Mouse (Mus musculus): ENCODE data around the gene Hsd3b7. TPM values are rescaled to one million over a fixed set of nuclear protein-coding genes. Genes with fewer than 3 reads are reported as not detected.
"Not testable (repeated sequence)": the region's sequence is repeated elsewhere in the genome, so short reads cannot be mapped to it uniquely, and the experiment has no call there.

Gene Hsd3b7
- total RNA-seq, 1 experiment from 2014 or later: 66.2 TPM

DNA sequence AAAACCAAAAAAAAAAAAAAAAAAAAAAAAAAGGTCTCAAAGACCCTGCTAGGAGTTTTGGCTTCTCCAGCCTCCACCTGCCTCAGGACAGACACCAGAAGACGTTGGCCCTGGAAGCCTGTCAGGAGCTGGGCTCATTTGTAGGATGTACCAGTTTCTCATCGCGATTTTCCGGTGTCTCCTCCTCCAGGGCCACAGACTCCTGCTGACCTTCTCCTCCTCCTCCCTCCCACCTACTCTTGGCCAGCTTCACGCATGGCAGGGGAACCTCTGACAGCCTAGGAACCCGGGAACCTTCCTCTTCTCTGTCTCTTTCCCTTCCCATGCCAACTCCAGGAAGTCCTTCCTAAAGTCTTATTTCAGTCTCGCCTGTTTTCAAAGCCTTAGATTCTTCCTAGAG is 16.6 kb downstream of the Hsd3b7 start:
- DNase-seq: no peak

DNA sequence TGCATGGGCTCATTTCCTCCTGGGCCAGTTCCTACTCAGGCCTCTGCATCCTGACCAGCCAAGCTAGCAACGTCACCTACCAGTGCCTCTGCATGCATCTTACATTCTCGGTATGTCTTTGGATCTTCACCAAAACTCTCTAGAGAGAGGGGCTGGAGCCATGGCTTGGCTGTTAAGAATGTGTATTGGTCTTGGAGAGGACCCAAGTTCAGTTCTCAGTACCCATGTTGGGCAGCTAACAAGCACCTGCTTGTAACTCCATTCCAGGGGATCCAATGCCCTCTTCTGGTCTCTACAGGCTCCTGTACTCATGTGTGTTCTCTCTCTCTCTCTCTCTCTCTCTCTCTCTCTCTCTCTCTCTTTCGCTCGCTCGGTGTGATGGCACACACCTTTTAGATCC is 17.4 kb downstream of the Hsd3b7 start:
- no peak for DNase-seq

DNA sequence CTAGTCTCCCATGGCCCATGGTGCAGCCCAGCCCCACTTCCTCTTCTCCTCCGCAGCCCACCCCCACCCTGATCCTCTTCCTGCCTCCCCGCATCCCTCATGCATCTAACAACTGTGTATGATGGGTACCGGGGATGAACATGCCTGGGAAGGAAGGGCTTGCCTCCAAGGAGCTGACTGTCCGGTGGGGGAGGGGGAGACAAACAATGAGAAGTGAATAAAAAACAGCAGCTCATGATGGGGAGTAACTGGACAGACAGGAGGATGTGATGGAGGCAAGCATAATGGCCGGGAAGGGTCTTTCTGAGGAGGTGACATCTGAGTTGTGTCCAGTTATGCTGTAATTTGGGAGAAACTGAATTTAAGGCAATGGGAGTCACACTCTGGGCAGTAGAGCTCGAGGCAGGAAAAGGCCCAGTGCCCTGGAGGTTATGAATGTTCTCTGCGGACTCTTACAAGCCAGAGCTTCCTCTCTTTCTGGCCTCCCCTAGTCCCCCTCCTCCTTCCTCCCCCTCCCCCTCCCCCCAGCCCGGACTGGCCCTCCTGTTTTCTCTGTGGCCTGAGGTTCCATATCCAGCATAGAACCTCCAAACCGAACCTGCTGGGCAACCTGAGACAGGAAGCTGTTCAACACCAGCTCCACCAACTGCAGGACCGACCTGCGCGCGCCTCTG is 20.6 kb downstream of the Hsd3b7 start:
- DNase-seq: no peak

DNA sequence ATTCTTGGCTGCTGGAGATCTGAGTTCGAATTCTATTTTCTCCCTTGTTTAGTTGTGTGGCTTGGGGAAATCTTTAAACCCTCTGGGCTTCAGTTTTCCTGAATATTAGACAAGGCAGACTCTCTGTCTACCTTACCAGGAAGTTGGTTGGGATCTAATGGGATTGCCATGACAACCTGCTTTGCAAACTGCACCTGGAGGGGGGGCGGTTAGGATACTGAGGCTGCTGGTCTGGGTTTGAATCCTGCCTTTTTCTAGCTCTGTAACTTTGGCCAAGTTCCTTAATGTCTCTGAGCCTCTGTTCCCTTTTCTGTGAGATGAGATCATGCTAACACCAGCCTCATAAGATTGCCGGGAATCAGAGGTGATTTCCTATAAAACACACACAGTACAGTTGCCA is 22.1 kb downstream of the Hsd3b7 start:
- DNase-seq: no peak

DNA sequence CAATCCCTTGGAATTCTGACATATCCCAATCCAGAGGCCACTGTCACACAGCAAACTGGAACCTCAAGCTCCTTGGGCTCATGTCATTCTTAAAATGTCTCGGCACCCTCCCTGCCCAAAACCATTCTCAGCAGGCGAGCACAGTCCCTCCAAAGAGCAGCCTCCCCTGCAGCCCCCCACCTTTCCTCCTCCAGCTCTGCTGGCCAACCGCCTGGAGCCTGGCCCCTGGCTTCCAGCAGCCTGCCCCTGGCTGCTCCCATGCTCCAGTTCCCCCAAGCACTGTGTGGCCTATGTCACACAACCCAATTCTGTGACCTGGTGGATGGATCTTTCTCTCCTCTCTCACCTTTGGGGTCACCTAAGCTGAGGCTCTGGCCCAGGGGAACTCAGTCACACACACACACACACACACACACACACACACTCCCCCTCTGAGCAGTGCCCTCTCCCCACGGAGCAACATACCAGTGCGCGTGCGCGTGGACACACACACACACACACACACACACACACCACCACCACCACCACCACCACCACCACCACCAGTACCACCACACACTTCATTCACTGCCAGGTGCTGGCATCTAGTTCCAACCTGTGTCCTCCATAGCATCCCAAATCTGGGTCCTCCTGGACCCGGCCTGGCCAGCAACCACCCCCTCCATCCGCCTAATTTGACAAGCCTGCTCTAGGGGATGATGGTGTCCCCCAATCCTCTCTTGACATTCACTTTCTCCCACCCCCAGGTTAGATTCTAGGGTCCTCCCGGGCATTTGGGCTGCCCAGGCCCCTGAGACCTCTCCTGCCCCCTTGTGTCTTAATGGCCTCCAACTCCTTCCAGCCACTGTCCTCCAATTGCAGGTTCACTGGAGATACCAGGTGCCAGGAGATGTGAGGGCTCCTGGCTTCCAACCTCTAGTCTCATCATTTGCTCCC is 23.1 kb downstream of the Hsd3b7 start:
- no peak for DNase-seq

DNA sequence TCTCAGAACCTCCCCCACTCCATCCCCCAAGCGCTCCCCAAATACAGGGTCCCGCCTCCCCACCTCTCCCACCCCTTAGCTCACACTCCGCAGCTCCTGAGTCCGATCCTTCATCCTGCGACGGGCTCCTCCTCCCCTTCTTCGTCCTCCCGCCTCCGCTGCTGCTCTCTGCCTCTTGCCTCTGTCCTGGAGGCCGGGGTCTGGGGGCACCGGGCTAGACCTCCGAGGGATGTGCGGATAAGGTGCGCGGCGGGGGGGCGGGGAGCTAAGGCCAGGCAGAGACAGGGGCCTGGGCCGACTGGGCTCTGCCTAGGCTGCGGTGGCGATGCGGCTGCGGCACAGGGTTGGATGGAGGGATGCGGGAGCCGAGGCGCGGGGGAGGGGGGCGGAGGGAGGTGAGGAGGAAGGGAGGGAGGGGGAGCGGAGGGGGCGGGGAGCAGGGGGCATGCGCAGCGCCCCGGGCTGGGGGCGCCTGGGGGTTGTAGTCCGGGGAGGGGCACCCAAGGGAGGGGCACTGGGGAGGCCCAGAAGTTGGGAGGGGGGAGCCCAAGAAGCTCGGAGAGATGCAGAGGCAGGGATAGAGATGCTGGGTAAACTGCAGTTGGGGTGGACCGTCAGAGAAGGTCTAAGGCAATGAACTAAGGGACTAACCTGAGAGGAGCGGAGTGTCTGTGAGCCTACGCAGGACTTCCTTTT is 23.9 kb downstream of the Hsd3b7 start, which contains the start of the genes Stx4a and Stx1b:
TSS of gene Stx4a (plus strand) at position 119 of the 696 bp plus-strand sequence.
TSS of gene Stx1b (minus strand) at position 374 of the 696 bp plus-strand sequence.
- DNase-seq: peak; percentile 38

DNA sequence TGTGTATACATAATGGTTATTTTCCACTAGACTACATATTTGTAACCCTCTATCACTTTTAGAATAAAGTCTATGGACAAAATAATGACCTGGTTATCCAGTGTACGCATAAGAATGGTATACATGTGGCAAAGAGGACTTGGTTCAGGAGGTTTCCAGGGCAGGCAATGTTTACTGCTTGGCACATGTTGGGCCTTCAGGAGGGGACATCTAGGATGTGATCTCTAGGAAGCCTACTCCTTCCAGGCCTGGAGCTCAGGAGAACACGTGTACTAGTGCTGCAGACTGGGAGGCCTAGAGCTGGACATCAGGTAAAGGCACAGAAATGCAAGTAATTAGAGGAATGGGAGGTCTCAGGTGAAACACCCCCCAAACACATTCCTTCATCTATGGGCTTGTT is 35.1 kb downstream of the Hsd3b7 start:
- DNase-seq: no peak

DNA sequence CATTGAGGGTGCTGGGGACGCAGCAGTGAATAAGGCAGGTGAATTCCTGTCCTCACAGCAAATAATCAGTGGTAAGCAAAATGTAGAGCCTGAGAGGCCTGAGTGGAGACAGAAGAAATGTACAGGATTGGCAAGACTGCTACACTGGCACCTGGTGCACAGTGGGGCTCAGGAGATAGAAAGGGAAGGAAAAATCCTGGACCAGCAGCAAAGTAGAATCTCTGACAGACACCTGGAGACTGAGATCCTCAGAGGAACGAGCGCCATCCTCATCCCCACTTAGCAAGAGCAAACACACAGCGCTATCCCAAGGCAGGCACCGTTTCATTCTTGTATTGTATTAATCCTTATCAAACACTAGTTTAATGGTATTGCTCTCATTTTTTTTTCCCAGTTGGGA is 37.1 kb downstream of the Hsd3b7 start:
- no peak for DNase-seq

DNA sequence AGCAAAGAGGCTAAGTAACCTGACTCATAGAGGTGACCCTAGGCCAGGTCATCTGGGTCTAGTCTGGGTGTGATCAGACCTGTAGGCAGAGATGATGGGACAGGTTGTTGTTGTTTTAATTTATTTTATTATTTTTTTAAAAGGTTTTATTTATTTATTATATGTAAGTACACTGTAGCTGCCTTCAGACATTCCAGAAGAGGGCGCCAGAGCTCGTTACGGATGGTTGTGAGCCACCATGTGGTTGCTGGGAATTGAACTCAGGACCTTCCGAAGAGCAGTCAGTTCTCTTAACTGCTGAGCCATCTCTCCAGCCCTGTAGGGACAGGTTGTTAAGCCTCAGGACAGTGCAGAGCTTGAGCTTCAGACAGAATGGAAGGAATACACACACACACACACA is 37.5 kb downstream of the Hsd3b7 start:
- not testable (repeated sequence) for DNase-seq

DNA sequence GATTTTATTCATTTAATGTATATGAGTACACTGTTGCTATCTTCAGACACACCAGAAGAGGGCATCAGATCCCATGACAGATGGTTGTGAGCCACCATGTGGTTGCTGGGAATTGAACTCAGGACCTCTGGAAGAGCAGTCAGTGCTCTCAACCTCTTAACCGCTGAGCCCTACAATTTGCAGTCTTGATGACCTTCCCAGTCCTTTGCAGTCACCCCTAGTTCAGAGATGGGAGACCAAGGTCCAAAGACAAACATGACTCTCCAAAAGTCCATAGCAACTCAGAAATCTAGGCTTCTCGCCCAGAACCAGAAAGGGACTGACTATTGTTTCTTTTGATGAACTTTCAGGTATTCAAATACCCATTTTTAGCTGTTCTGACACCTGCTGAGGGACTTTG is 39.6 kb downstream of the Hsd3b7 start:
- not testable (repeated sequence) for DNase-seq

DNA sequence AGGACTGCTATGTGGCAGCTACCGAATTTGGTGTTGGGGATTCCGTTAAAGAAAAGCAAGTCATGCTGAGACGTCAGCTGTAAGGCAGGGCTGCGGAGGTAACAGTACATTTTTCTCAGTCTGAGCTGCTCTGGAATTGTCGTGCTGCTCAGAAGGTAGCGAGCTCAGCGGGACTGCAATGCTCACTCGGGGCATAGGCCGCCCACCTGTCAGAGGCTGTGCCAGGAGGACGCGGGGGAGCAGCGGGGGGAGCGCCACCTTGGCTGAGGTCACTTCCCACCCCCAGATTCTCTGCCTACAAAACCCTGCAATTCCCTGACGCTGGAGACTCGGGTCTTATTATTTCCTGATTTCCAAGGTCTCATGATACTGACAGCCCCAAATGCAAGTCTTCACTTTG is 40.5 kb downstream of the Hsd3b7 start:
- peak; percentile 50 for DNase-seq

DNA sequence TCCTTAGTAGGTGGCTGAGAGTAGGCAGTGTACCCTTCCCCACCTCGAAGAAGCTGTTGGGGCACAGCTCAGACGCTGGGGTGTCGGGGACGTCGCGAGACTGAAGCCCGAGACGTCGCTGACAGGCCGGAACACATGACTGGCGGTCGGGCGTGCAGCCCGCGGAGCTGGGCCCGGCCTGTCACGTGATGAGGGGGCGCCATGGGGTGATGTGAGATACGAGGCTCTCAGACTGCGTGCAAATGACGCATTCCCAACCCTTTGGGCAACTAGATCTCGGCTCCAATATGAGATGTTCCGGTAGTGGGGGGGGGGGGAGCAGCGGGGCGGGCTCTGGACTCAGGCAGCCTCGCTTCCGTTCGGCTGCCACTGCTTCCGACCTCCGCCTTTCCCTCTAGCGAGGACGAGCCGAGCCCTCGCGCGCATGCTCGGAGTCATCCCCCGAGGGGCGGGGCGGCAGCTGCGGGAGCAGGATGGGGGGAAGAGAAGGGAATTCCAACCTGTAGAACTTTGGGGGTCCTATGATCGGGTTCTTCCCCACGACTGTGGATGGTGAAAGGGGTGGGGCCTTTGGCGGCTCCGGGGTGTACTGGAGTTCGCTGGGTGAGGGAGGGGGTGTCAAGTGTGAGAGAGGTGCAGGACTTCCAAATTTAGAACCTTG is 41.1 kb downstream of the Hsd3b7 start:
- peak; percentile 95 for DNase-seq

DNA sequence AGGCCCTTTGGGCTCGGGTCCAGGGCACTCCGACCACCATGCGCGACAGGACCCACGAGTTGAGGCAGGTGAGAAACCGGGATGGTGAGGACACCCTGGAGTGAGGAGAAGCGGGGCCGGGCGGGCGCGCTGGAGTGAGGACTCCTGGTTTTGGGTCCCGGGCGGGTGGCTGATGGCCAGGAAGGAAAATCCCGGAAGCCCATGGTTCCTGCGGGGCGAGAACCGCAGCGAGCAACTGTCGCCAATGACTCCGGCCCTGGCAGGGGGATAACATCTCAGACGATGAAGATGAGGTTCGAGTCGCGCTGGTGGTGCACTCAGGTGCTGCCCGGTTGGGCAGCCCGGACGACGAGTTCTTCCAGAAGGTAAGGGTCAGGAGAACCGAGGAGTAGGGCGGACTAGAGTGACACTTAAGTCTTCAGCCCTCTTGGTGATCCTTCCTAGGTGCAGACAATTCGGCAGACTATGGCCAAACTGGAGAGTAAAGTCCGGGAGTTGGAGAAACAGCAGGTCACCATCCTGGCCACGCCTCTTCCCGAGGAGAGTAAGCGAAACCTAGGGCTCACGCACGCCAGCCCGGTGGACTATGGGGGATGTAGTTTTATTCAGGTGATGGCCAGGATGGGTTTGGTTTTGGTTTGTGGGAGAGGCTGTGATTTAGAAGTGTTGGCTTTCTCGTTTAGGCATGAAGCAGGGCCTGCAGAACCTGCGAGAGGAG is 41.8 kb downstream of the Hsd3b7 start:
- DNase-seq: peak; percentile 81

DNA sequence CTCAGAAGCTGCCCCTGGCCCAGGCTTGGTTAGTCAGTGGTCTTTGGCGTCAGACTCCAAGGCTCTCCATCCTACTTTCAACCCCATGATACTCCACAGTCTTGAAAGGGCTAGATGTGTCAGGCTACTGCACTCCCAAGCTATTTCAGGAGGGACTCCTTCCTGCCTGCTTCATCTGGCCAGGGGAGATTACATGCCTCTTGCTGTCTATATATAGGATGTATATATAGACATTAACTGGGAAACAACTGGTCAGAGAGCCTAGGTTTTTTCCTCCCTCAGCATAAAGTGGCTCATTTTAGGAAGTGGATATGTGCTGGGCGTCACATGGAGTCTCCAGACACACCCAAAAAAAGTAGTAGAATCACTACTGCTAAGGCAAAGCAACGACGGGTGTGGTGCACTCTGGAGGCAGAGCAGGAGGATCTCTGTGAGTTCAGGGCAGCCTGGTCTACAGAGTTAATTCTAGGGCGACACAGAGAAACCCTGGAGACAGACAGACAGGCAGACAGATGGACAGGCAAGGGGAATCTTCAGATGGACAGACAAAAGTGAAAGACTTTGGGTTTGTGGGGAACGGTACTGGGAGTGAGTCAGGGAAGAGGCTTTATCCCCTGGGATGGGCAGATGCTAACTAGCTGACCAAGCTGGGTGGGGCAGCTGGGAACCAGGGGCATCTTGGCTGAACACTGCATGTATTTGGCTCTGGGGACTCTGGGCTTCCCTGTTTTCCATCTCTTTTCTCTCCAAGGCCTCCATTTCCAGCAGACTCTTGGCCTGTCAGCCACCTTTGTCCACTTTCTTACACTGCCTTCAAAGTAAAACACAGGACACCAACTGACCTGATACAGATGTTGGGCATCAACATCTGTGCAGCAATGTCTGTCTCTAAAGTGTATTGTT is 49.8 kb downstream of the Hsd3b7 start:
- no peak for DNase-seq

DNA sequence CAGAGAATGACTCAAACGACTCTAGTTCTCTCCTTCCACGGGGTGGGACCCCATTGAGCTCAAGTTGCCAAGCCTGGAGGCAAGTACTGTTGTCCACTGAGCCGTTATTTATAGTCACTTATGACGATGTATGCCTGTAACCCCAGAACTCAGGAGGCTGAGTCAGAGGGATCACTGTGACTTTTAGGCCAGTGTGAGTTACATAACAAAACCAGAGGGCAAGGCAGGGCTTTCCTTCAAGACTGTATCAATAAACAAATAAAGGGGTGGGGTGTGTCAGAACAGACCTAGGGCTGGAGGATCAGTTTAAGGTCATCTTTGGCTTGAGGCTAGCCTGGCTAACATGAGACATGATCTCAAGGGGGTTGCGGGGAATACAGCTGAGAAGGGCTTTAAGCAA is 50.5 kb downstream of the Hsd3b7 start:
- DNase-seq: no peak

Other genes with a start within 250 kb of the Hsd3b7 start
- gene Tmem265, start 239.2 kb upstream of the Hsd3b7 start, total RNA-seq (2021): not detected in 2 replicates
- gene Phkg2, start 227.3 kb upstream of the Hsd3b7 start, total RNA-seq (2021): 52.3 and 55.0 TPM in 2 replicates
- gene Ccdc189, start 212.0 kb upstream of the Hsd3b7 start, total RNA-seq (2021): 12.7 and 15.4 TPM in 2 replicates
- 60.6 and 69.6 TPM in 2 replicates for gene Rnf40, start 211.8 kb upstream of the Hsd3b7 start, total RNA-seq (2021)
- gene Zfp629, start 184.8 kb upstream of the Hsd3b7 start, total RNA-seq (2021): 25.1 and 25.4 TPM in 2 replicates
- 64.9 and 114 TPM in 2 replicates for gene Bcl7c, start 91.7 kb upstream of the Hsd3b7 start, total RNA-seq (2021)
- 2.5 and 2.6 TPM in 2 replicates for gene Ctf1, start 87.9 kb upstream of the Hsd3b7 start, total RNA-seq (2021)
- gene Ctf2, start 68.4 kb upstream of the Hsd3b7 start, total RNA-seq (2021): not detected in 2 replicates
- 18.3 and 18.5 TPM in 2 replicates for gene Fbxl19, start 56.1 kb upstream of the Hsd3b7 start, total RNA-seq (2021)
- 31.5 and 37.2 TPM in 2 replicates for gene Orai3, start 30.8 kb upstream of the Hsd3b7 start, total RNA-seq (2021)
- gene Setd1a, start 23.9 kb upstream of the Hsd3b7 start, total RNA-seq (2021): 36.9 and 49.8 TPM in 2 replicates
- 4.4 and 6.9 TPM in 2 replicates for gene Gm49388, start 15.0 kb upstream of the Hsd3b7 start, total RNA-seq (2021)
- gene Stx4a, start 23.7 kb downstream of the Hsd3b7 start, total RNA-seq (2021): 101 and 122 TPM in 2 replicates
- gene Stx1b, start 23.9 kb downstream of the Hsd3b7 start, total RNA-seq (2021): 4.2 and 8.0 TPM in 2 replicates
- 41.2 and 42.2 TPM in 2 replicates for gene Zfp646, start 75.6 kb downstream of the Hsd3b7 start, total RNA-seq (2021)
- gene Zfp668, start 76.2 kb downstream of the Hsd3b7 start, total RNA-seq (2021): 9.3 and 11.3 TPM in 2 replicates
- 1.2 and 2.2 TPM in 2 replicates for gene Prss53, start 90.4 kb downstream of the Hsd3b7 start, total RNA-seq (2021)
- gene Gm21974, start 94.8 kb downstream of the Hsd3b7 start, total RNA-seq (2021): not detected in 2 replicates
- 69.5 and 76.6 TPM in 2 replicates for gene Vkorc1, start 95.0 kb downstream of the Hsd3b7 start, total RNA-seq (2021)
- gene Bckdk, start 103.5 kb downstream of the Hsd3b7 start, total RNA-seq (2021): 119 and 123 TPM in 2 replicates
- 30.0 and 32.6 TPM in 2 replicates for gene Kat8, start 111.9 kb downstream of the Hsd3b7 start, total RNA-seq (2021)
- gene Prss8, start 129.5 kb downstream of the Hsd3b7 start, total RNA-seq (2021): 0.15 TPM in 1 of 2 replicates, not detected in the other
- gene Prss36, start 146.1 kb downstream of the Hsd3b7 start, total RNA-seq (2021): 4.4 and 9.7 TPM in 2 replicates
- 189 and 309 TPM in 2 replicates for gene Fus, start 166.9 kb downstream of the Hsd3b7 start, total RNA-seq (2021)
- gene Pycard, start 193.3 kb downstream of the Hsd3b7 start, total RNA-seq (2021): 2.8 and 5.5 TPM in 2 replicates
- gene Trim72, start 203.3 kb downstream of the Hsd3b7 start, total RNA-seq (2021): 0.24 TPM in 1 of 2 replicates, not detected in the other